34 mouse cellular contexts compared by ENCODE assay signal in the genomic region with DNA sequence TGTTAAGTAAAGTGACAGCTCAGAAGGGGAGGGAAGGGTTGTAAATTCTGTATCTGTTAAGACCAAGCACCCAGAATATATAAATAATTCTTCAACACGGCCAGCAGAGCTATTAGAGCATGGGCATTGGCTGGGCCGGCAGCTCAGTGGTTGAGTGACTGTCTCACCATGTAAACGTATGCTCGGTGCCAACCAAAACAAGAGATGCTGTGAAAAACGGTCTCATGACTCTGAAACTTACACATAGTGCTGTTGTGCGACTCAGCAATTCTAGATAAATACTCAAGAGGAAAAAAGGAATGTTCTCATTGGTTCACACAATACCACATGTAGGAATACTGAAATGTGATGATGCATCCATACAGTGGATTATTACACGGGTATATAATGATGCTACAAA.
"Had no signal": no experiment of that assay in that cellular context is flagged by ENCODE, and none has a peak within 500 bp of the region (broad histone marks: within the 10 kb centered on the region; RNA-seq: fewer than 3 reads in every experiment).

No protein-coding gene starts in this region.

- H3K4me1 ChIP-seq: heart, embryonic 13.5 days; heart, embryonic 15.5 days; hindbrain, embryonic 10.5 days; hindbrain, embryonic 12.5 days; hindbrain, embryonic 13.5 days; hindbrain, embryonic 15.5 days; intestine, embryonic 15.5 days; kidney, embryonic 15.5 days had no signal

- H3K4me2 ChIP-seq: heart, embryonic 11.5 days; heart, embryonic 13.5 days; heart, embryonic 15.5 days; hindbrain, embryonic 12.5 days; hindbrain, embryonic 13.5 days; hindbrain, embryonic 14.5 days; hindbrain, embryonic 15.5 days; intestine, embryonic 15.5 days; kidney, embryonic 15.5 days had no signal

- H3K27ac ChIP-seq: heart, embryonic 10.5 days; heart, embryonic 13.5 days; heart, embryonic 15.5 days; hindbrain, embryonic 10.5 days; hindbrain, embryonic 12.5 days; hindbrain, embryonic 13.5 days; hindbrain, embryonic 14.5 days; hindbrain, embryonic 15.5 days; hindbrain, postnatal 0 days; intestine, embryonic 15.5 days; kidney, embryonic 15.5 days; kidney, postnatal 0 days; layer of hippocampus, adult 2 months; left cerebral cortex, adult 2 months had no signal

- H3K9ac ChIP-seq: heart, embryonic 13.5 days; heart, embryonic 15.5 days; hindbrain, embryonic 12.5 days; hindbrain, embryonic 13.5 days; hindbrain, embryonic 14.5 days; hindbrain, embryonic 15.5 days; intestine, embryonic 15.5 days; kidney, embryonic 15.5 days had no signal

- DNase-seq: heart, postnatal 10 days; heart, postnatal 14 days; heart, postnatal 36 days; heart, postnatal 4 days; kidney, adult 18-20 months; kidney, adult 2 months; kidney, adult 8-10 months; kidney, adult 9 months; kidney, postnatal 10 days; kidney, postnatal 14 days; kidney, postnatal 25 days; kidney, postnatal 36 days; kidney, postnatal 4 days; layer of hippocampus, adult 9-11 months; layer of hippocampus, postnatal 36 days had no signal

- H3K9me3 ChIP-seq: heart, embryonic 10.5 days; heart, embryonic 13.5 days; heart, embryonic 15.5 days; hindbrain, embryonic 10.5 days; hindbrain, embryonic 12.5 days; hindbrain, embryonic 13.5 days; hindbrain, embryonic 15.5 days; intestine, embryonic 15.5 days; kidney, embryonic 15.5 days had no signal

- H3K27me3 ChIP-seq: heart, embryonic 13.5 days; hindbrain, embryonic 12.5 days; hindbrain, embryonic 15.5 days; intestine, embryonic 15.5 days had no signal

- H3K4me3 ChIP-seq: heart, embryonic 10.5 days; heart, embryonic 13.5 days; heart, embryonic 15.5 days; hindbrain, embryonic 10.5 days; hindbrain, embryonic 12.5 days; hindbrain, embryonic 13.5 days; hindbrain, embryonic 15.5 days; intestine, embryonic 15.5 days; kidney, embryonic 15.5 days; layer of hippocampus, adult 2 months; left cerebral cortex, adult 2 months had no signal

- H3K36me3 ChIP-seq: heart, embryonic 10.5 days; heart, embryonic 13.5 days; heart, embryonic 15.5 days; hindbrain, embryonic 10.5 days; hindbrain, embryonic 12.5 days; hindbrain, embryonic 13.5 days; hindbrain, embryonic 15.5 days; intestine, embryonic 15.5 days; kidney, embryonic 15.5 days had no signal

- ATAC-seq: hindbrain, embryonic 16.5 days; hindbrain, postnatal 0 days; inflammation-experienced regulatory T-cells, adult 6 months; intestine, embryonic 15.5 days; intestine, embryonic 16.5 days; intestine, postnatal 0 days had no signal
